In the genomic region with DNA sequence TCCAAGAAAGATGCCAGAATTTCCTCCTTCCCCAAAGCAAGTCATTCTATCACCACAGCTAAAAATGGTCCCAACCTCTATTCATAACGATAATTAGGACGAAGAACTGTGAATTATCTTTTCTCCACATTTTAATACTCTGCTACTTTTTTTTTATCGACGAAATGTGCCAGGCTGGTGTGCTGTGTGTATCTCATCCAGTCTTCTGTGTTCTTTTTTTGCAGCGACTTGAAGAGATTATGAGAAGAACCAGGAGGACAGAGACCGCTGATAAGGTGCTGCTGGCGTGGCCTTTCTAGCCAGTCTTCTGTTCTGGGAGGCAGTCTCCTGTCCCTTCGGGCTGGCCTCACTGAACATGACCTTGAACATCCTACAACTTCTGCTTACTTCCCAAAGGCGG, we compare ENCODE assay signal across 25 mouse cellular contexts. TPM values are rescaled to one million over a fixed set of nuclear protein-coding genes. Genes with fewer than 3 reads are reported as not detected.
DNase-seq lines count a peak whose midpoint lies in the region; ATAC-seq and TF ChIP-seq lines count a peak whose summit lies in the region.
"Had no signal": no experiment of that assay in that cellular context is flagged by ENCODE, and none has a peak within 500 bp of the region (broad histone marks: within the 10 kb centered on the region; RNA-seq: fewer than 3 reads in every experiment).

No protein-coding gene starts in this region.

- no peak overlapping the region for H3K27ac ChIP-seq in heart, postnatal 0 days (ENCODE audit: low read depth)
- no peak overlapping the region for H3K27ac ChIP-seq in liver, postnatal 0 days (ENCODE audit: low read depth)
- H3K27ac ChIP-seq: embryonic facial prominence, embryonic 13.5 days; hindbrain, embryonic 15.5 days; intestine, embryonic 15.5 days; left cerebral cortex, adult 2 months; macrophage; midbrain, embryonic 12.5 days had no signal

- no peak overlapping the region for H3K4me2 ChIP-seq in heart, postnatal 0 days (ENCODE audit: low read depth, low read length)
- no peak overlapping the region for H3K4me2 ChIP-seq in liver, postnatal 0 days (ENCODE audit: low read depth, low read length)
- H3K4me2 ChIP-seq: embryonic facial prominence, embryonic 13.5 days; hindbrain, embryonic 15.5 days; intestine, embryonic 15.5 days; lung, embryonic 14.5 days; midbrain, embryonic 12.5 days had no signal

- H3K4me3 ChIP-seq in heart, postnatal 0 days (ENCODE audit: low read depth, low read length) = no peak overlapping the region
- no peak overlapping the region for H3K4me3 ChIP-seq in liver, postnatal 0 days (ENCODE audit: low read depth, low read length)
- H3K4me3 ChIP-seq: embryonic facial prominence, embryonic 13.5 days; hindbrain, embryonic 15.5 days; intestine, embryonic 15.5 days; left cerebral cortex, adult 2 months; midbrain, embryonic 12.5 days had no signal

- ATAC-seq in heart, postnatal 0 days (ENCODE audit: insufficient read depth, low read depth) = no peak
- ATAC-seq in liver, postnatal 0 days = peak; percentile 85
- ATAC-seq: forebrain, embryonic 16.5 days; intestine, embryonic 15.5 days; Patski had no signal

- no peak for TF ChIP-seq CTCF in heart, postnatal 0 days (IDR thresholded peaks at IDR 0.05; ENCODE audit: low read depth)
- TF ChIP-seq CTCF in liver, postnatal 0 days (IDR thresholded peaks at IDR 0.05; ENCODE audit: low read depth) = no peak

- intact Hi-C loops in heart, postnatal 14 days (cut with DNase I) = no loop called here

- TF ChIP-seq EP300 in heart, postnatal 0 days (IDR thresholded peaks at IDR 0.05; ENCODE audit: low read depth) = no peak
- peak; percentile 88 for TF ChIP-seq EP300 in liver, postnatal 0 days (IDR thresholded peaks at IDR 0.05; ENCODE audit: low read depth)

- H3K9me3 ChIP-seq in heart, postnatal 0 days (replicated peaks; ENCODE audit: control insufficient read depth, low read length) = no peaks in the 10 kb centered on the region
- H3K9me3 ChIP-seq in liver, postnatal 0 days (ENCODE audit: low read length) = no peaks in the 10 kb centered on the region
- H3K9me3 ChIP-seq: embryonic facial prominence, embryonic 13.5 days; hindbrain, embryonic 15.5 days; intestine, embryonic 15.5 days; midbrain, embryonic 12.5 days had no signal

- no peaks in the 10 kb centered on the region for H3K27me3 ChIP-seq in heart, postnatal 0 days (ENCODE audit: control insufficient read depth, insufficient read depth, low read length)
- no peaks in the 10 kb centered on the region for H3K27me3 ChIP-seq in liver, postnatal 0 days (ENCODE audit: insufficient read depth, low read length)
- H3K27me3 ChIP-seq: hindbrain, embryonic 15.5 days; intestine, embryonic 15.5 days; Patski had no signal

- H3K36me3 ChIP-seq in heart, postnatal 0 days (replicated peaks; ENCODE audit: control insufficient read depth, insufficient read depth, low read length) = 0 out of 2 replicates have a peak, but pooled peaks cover 3% of the 10 kb centered on the region
- H3K36me3 ChIP-seq in liver, postnatal 0 days (replicated peaks; ENCODE audit: insufficient read depth, low read length) = peaks cover 16% of the 10 kb centered on the region
- H3K36me3 ChIP-seq: embryonic facial prominence, embryonic 13.5 days; hindbrain, embryonic 15.5 days; midbrain, embryonic 12.5 days had no signal

- 42% methylated on average over 9 of the region's 9 CpGs for WGBS in heart, postnatal 0 days
- 49% methylated on average over 9 of the region's 9 CpGs for WGBS in liver, postnatal 0 days (ENCODE audit: insufficient replicate concordance)

- H3K9ac ChIP-seq in heart, postnatal 0 days (replicated peaks; ENCODE audit: low read depth, low read length) = no peak overlapping the region
- H3K9ac ChIP-seq in liver, postnatal 0 days (replicated peaks) = no peak overlapping the region
- H3K9ac ChIP-seq: embryonic facial prominence, embryonic 13.5 days; hindbrain, embryonic 15.5 days; intestine, embryonic 15.5 days; lung, embryonic 14.5 days; midbrain, embryonic 12.5 days had no signal

- peak; percentile 24 to 43 for DNase-seq in adrenal gland, adult (ENCODE audit: inconsistent age in 2 of 2, low spot score in 1 of 2)
- no peak for DNase-seq in adrenal gland, postnatal 14 days
- peak; percentile 33 for DNase-seq in heart, postnatal 0 days (ENCODE audit: low spot score)
- no peak for DNase-seq in heart, postnatal 14 days
- peak; percentile 30 for DNase-seq in liver
- no peak for DNase-seq in liver, postnatal 0 days
- no peak for DNase-seq in lung, postnatal 14 days
- DNase-seq in lung, postnatal 25 days (ENCODE audit: low spot score) = no peak
- DNase-seq: adrenal gland, postnatal 25 days; cerebellum, adult 9-10 months; gastrocnemius, postnatal 36 days; kidney, adult 9 months; kidney, postnatal 4 days; layer of hippocampus, adult 9-11 months; lung, embryonic 14.5 days; spleen, adult 18-20 months; thymus, adult 2 months had no signal

- peaks cover 3% of the 10 kb centered on the region; the same call in 1 of the 2 replicates for H3K4me1 ChIP-seq in heart, postnatal 0 days (ENCODE audit: control insufficient read depth, insufficient read depth)
- H3K4me1 ChIP-seq in liver, postnatal 0 days (ENCODE audit: insufficient read depth) = no peaks in the 10 kb centered on the region
- H3K4me1 ChIP-seq: embryonic facial prominence, embryonic 13.5 days; hindbrain, embryonic 15.5 days; intestine, embryonic 15.5 days; midbrain, embryonic 12.5 days had no signal

RNA-seq across cellular contexts. Expression of a gene that starts 38.2 kb away (rescaled TPM):
- total RNA-seq in adrenal gland, postnatal 14 days (2021) = 125 and 138 TPM in 2 replicates
- total RNA-seq in heart, postnatal 0 days (2014; rRNA removed; ENCODE audit: low replicate concordance) = 58.0 and 82.4 TPM in 2 replicates
- polyA plus RNA-seq in heart, postnatal 0 days (2015; fragmentation: Nextera tagmentation; extraction: Ambion mirVana) = 45.7 and 50.3 TPM in 2 replicates
- total RNA-seq in heart, postnatal 14 days (2021) = 10 to 100 TPM; 68.4 to 68.7 TPM
- 27.0 and 33.8 TPM in 2 replicates for polyA plus RNA-seq in liver, postnatal 0 days (2015; fragmentation: Nextera tagmentation; extraction: Ambion mirVana)

Comparison
In these comparisons a context has a peak if more than half of its experiments do, and no peak if none do; other contexts are left out.
1. DNase-seq: peak in adrenal gland, adult (2 of 2), heart, postnatal 0 days (single experiment) and liver (single experiment); none in adrenal gland, postnatal 14 days (single experiment), heart, postnatal 14 days (0 of 2), liver, postnatal 0 days (single experiment), lung, postnatal 14 days (single experiment) and lung, postnatal 25 days (single experiment).